Mouse (Mus musculus) liver, embryonic 16.5 days (tissue): Measurements from ENCODE around the gene Mfap1a. TPM values are rescaled to one million over a fixed set of nuclear protein-coding genes. Genes with fewer than 3 reads are reported as not detected.
A peak's percentile ranks its signal among the peaks of the same experiment; 100 is the strongest.

Experiments
- ATAC-seq: fragments of 200-750 bp; cut with Nextera tagmentation; 2 replicates; pipeline ENCODE4 v1.8.0; 2017; ENCODE audit warnings: low read depth, mild to moderate bottlenecking, moderate number of reproducible peaks, moderate library complexity
- H3K27ac ChIP-seq: fragments of 300-500 bp; sonication (generic); 2 replicates; pipeline ENCODE4 v1.5.1; 2014; ENCODE audit warnings: mild to moderate bottlenecking, low read length
- H3K27me3 ChIP-seq: fragments of 300-500 bp; sonication (generic); 2 replicates; pipeline ENCODE4 v1.6.1; 2014; ENCODE audit warnings: low read depth, low read length, mixed read lengths; ENCODE audit not compliant: control insufficient read depth, insufficient read depth
- H3K36me3 ChIP-seq: fragments of 300-500 bp; sonication (generic); 2 replicates; pipeline ENCODE4 v1.6.1; 2014; ENCODE audit warnings: mild to moderate bottlenecking; ENCODE audit not compliant: control insufficient read depth, insufficient read depth
- H3K4me1 ChIP-seq: fragments of 300-500 bp; sonication (generic); 2 replicates; pipeline ENCODE4 v1.6.1; 2014; ENCODE audit warnings: low read depth, low read length, mixed read lengths; ENCODE audit not compliant: control insufficient read depth
- H3K4me2 ChIP-seq: fragments of 300-500 bp; sonication (generic); 2 replicates; pipeline ENCODE4 v1.6.1; 2014; ENCODE audit warnings: low read depth, low read length, mixed read lengths
- H3K4me3 ChIP-seq: fragments of 300-500 bp; sonication (generic); 2 replicates; pipeline ENCODE4 v1.5.1; 2014; ENCODE audit warnings: low read depth, mild to moderate bottlenecking, low read length
- H3K9ac ChIP-seq: fragments of 300-500 bp; sonication (generic); 2 replicates; pipeline ENCODE4 v1.6.1; 2014; ENCODE audit warnings: low read depth, low read length
- H3K9me3 ChIP-seq: fragments of 300-500 bp; sonication (generic); replicated peaks from 2 replicates; pipeline ENCODE4 v1.6.1; 2016; ENCODE audit warnings: low read length; ENCODE audit not compliant: control insufficient read depth
- WGBS: fragments of 180-500 bp; shearing (Covaris S2); extraction: QIAGEN DNeasy Blood & Tissue Kit; methylation state at CpG from one replicate; pipeline ENCODE4 v1.1.7; 2014; ENCODE audit not compliant: insufficient replicate concordance; 5-methylcytosine and 5-hydroxymethylcytosine counted together
- polyA plus RNA-seq: library from polyadenylated mRNA; unstranded; fragments of >200 nt; fragmentation: Nextera tagmentation; extraction: Ambion mirVana; gene quantifications from 2 replicates; pipeline ENCODE4 v1.2.1, GENCODE M21; 2015

The Mfap1a gene
- polyA plus RNA-seq, 1 experiment from 2014 or later: 10.8 TPM

DNA sequence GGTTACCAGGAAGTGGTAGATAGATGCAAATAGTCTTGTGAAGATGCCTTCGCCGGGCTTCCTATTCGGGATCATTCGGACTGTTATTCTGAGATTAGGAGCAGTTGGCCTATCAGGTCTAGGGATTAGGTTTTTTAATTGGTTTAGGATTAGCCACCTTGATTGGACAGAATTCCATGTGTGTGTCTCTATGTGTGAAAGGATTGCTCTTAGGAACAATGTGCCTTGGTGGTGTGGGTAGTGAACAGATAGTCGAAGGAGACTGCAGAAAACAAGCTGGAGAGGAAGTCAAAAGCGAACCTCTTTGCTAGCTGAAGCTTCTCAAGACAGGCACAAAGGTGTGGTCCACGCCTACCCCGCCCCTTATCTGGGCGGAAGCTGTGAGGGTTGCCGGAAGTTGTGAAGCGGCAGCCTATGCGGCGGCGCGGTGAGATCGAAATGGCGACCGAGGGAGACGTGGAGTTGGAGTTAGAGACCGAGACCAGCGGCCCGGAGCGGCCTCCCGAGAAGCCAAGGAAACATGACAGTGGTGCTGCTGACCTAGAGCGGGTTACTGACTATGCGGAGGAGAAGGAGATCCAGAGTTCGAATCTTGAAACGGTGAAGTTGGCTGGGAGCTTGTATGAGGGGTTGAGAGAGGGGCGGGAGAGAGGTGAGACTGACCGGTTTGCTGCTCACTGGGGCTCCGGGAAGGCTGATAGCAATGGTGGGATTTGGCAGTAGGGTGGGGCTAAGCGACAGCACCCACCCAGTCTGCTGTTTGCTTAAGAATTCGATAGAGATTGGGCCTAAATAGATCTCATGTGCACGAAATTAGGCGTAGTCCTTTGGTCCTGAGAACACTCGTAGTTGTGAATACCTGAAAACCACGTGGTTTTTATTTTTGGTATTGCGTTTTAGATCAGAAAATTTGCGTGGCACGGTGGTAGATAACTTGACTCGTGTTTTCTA lies 49.5 kb downstream of the Mfap1a start, which contains the start of gene Serinc4:
TSS of gene Serinc4 (minus strand) at position 90 of the 951 bp plus-strand sequence.
- peaks cover 9% of the 10 kb centered on the region; the same call in 1 of the 2 replicates for H3K36me3 ChIP-seq
- H3K27me3 ChIP-seq: no peaks in the 10 kb centered on the region
- H3K27ac ChIP-seq: peak within 1 kb of the TSS; percentile 93
- no peaks in the 10 kb centered on the region for H3K9me3 ChIP-seq
- peak within 1 kb of the TSS; percentile 85 for H3K4me3 ChIP-seq
- peak within 1 kb of the TSS; percentile 81 for H3K4me2 ChIP-seq
- WGBS: 2% methylated on average over 41 of the region's 41 CpGs
- H3K4me1 ChIP-seq: peaks cover 16% of the 10 kb centered on the region
- ATAC-seq: peak; percentile 97
- peak within 1 kb of the TSS; percentile 87 for H3K9ac ChIP-seq

DNA sequence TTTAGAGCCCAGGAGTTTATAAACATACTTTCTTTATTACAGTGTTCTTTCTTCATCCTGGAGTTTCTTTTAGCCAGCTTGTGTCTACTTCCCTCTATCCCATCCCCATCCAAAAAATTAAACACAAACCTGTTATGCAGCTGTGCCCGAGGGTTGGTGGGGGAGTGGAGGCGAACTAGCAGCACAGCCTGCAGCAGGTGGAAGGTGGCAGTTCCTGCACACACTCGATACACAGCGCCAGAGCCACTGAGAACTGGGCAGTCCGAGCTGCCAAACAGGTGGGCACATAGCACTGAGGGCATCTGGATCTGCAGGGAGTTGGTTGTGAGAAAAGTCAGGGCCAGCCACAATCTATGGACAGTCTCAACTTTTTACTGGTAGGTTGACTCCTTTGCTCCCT lies 50.9 kb downstream of the Mfap1a start:
- Histone ChIP-seq H3K27me3 (no peaks in the 10 kb centered on the region), H3K9ac (no peak overlapping the region), H3K27ac (no peak overlapping the region), H3K4me3 (no peak overlapping the region), H3K36me3 (0 out of 2 replicates have a peak, but pooled peaks cover 9% of the 10 kb centered on the region), H3K9me3 (no peaks in the 10 kb centered on the region), H3K4me1 (peaks cover 24% of the 10 kb centered on the region), H3K4me2 (no peak overlapping the region)
- ATAC-seq: no peak
- 74% methylated on average over 5 of the region's 5 CpGs for WGBS

DNA sequence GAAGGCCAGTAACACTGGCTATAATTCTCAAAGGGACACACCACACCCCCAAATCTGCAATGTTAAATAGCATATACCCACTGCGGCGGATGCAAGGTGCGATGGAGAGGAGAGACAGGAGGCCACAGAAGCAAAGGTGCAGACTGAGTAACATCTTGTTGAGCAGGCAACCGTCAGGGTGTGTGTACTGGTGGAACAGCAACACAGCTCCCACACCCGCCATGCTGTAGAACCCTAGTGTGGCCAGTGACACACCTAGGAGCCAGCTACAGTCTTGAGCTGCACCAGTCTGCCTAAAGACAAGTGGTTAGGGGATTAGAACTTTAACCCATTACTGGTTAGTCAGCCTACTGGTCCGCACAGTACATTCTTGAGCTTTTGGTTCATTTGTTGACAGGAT lies 52.5 kb downstream of the Mfap1a start:
- Histone ChIP-seq H3K4me2 (no peak overlapping the region), H3K27me3 (no peaks in the 10 kb centered on the region), H3K4me1 (peaks cover 31% of the 10 kb centered on the region), H3K27ac (no peak overlapping the region), H3K9me3 (no peaks in the 10 kb centered on the region), H3K4me3 (no peak overlapping the region), H3K36me3 (0 out of 2 replicates have a peak, but pooled peaks cover 9% of the 10 kb centered on the region), H3K9ac (no peak overlapping the region)
- WGBS: 83% methylated on average over 6 of the region's 6 CpGs
- no peak for ATAC-seq

DNA sequence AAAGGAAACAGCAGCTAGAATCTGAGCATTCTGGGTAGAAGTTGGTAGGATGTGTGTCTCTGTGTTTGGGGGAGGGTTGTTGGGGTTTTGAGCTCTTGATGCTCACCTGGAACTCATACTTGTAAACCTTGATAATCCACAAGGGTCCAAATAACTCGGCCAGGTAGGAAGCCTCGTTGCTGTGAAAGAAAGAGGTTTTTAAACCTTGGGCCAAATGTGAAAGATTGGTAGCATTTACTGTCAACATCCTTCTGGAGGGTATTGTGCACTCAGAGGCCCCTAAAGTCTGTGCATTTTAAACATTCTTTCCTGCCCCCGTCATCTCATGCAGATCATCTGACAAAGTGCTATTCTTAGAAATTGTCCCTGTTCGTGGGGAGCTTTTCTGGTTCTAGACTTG lies 53.5 kb downstream of the Mfap1a start, which contains the start of gene Hypk:
TSS of gene Hypk (plus strand) at position 301 of the 400 bp plus-strand sequence.
- H3K36me3 ChIP-seq: 0 out of 2 replicates have a peak, but pooled peaks cover 3% of the 10 kb centered on the region
- 56% methylated on average over 4 of the region's 4 CpGs for WGBS
- no peak within 1 kb of the TSS for H3K9ac ChIP-seq
- H3K9me3 ChIP-seq: no peaks in the 10 kb centered on the region
- ATAC-seq: no peak
- peaks cover 32% of the 10 kb centered on the region for H3K4me1 ChIP-seq
- H3K4me2 ChIP-seq: no peak within 1 kb of the TSS
- no peak within 1 kb of the TSS for H3K4me3 ChIP-seq
- no peak within 1 kb of the TSS for H3K27ac ChIP-seq
- no peaks in the 10 kb centered on the region for H3K27me3 ChIP-seq

DNA sequence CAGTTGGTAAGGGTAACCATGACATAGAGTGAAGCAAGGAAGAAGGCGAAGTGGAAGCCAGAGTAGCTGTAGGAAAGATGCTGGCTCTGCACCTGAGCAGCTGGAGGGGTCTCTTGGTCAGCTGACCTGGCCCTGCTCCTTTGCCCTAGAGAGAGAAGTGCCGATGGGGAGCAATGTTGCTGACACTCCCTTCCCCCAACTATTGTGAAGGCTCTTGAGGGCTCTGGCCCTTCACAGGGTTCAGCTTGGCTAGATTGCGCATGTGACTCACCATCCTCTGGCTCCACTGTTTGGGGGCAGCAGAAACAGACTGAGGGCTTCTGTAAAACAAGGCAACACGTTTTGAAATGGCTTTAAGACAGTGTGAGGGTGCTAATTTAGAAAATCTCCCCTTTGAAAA lies 54.1 kb downstream of the Mfap1a start:
- Histone ChIP-seq H3K4me3 (no peak overlapping the region), H3K4me1 (peaks cover 29% of the 10 kb centered on the region), H3K27me3 (no peaks in the 10 kb centered on the region), H3K9me3 (no peaks in the 10 kb centered on the region), H3K9ac (no peak overlapping the region), H3K27ac (no peak overlapping the region), H3K36me3 (0 out of 2 replicates have a peak, but pooled peaks cover 3% of the 10 kb centered on the region), H3K4me2 (no peak overlapping the region)
- 75% methylated on average over 4 of the region's 4 CpGs for WGBS
- ATAC-seq: no peak

DNA sequence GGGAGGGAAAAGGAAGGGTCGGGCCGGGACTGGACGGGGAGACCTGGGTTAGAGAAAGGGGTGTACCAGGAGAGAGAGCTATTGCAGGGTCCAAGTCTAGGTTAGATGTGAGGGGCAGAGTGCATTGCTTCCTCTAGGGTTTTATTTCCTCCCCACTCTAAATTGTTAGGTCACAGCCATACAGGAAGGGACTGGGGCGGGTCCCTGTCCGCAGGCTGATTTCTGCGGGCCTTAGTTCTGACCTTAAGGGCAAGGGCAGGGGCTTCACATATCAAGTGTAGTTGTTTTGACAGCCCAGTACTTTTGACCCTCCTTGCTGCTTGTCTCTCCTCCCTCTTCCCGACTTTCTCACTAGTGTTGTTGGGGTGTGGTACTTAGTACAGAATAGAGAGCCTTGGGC lies 56.4 kb downstream of the Mfap1a start:
- peak overlapping the region; percentile 99 for H3K9ac ChIP-seq
- no peak for ATAC-seq
- H3K4me2 ChIP-seq: peak overlapping the region; percentile 89
- 0 out of 2 replicates have a peak, but pooled peaks cover 3% of the 10 kb centered on the region for H3K36me3 ChIP-seq
- no peaks in the 10 kb centered on the region for H3K27me3 ChIP-seq
- under 1% methylated on average over 7 of the region's 7 CpGs for WGBS
- H3K4me3 ChIP-seq: peak overlapping the region; percentile 99
- no peaks in the 10 kb centered on the region for H3K9me3 ChIP-seq
- H3K27ac ChIP-seq: peak overlapping the region; percentile 92
- H3K4me1 ChIP-seq: peaks cover 22% of the 10 kb centered on the region

DNA sequence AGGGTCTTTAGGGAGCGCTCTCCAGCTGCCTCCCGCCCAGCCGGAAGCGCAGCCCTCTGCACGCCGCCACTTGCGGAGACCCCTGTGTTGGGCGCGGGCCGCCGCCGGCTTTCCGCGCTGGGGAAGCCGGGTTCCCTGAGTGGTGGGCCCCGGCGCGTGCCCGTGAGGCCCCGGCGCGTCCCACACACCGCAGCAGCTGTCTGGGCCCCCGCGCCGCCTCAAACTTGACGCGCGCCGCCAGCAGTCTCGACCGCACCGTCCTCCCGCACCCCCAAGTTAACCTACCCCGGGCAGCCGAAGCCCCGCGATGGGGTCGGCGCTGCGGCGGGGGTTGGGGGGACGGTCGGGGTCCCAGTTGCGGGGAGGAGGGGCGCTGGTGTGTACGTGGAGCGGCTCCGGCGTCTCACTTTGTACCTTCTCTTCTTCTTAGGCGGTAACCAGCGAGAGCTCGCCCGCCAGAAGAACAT lies 56.9 kb downstream of the Mfap1a start:
- Histone ChIP-seq H3K4me2 (peak overlapping the region; percentile 89), H3K36me3 (0 out of 2 replicates have a peak, but pooled peaks cover 3% of the 10 kb centered on the region), H3K4me1 (peaks cover 22% of the 10 kb centered on the region), H3K9me3 (no peaks in the 10 kb centered on the region), H3K27me3 (no peaks in the 10 kb centered on the region), H3K4me3 (peak overlapping the region; percentile 99), H3K9ac (peak overlapping the region; percentile 99), H3K27ac (peak overlapping the region; percentile 92)
- WGBS: 0% methylated on average over 51 of the region's 54 CpGs
- peak; percentile 3; the same call in 1 of the 2 replicates for ATAC-seq

DNA sequence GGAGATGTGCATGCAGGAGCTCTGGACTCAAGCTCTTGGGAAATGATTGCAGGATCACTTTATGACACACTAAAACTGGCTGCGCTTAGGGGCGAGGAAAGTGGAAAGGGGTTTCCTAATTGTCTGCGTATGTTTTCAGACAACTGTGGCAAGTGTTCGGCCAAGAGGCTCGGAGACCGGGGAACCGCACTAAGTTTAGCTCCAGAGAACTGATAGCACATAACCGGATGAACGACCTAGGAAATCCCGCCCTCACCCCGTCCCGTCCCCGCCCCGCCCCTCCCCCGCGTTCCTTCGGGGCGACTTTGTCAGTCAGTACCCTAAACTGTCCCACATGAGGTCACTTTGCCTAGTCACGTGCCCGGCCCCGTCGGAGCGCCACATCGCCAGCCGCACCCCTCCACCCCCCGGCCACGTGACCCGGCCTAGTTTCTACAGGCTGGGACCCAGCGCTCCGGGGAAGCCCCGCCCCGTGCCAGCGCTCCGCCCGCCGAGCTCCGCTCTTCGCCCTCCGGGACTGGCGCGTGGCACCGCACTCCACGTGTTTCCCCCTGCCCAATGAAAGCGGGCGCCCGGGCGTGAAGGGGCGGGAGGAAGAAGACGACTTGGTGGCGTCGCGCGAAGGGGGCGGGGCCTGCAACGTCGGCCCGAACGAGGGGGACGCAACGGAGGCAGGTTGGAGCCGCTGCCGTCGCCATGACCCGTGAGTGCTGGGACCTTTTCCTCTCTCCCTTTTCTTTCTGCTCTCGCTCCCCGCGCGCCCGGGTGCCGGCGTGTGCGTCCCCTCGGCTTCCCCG lies 57.5 kb downstream of the Mfap1a start, which contains the start of gene Serf2:
TSS of gene Serf2 (plus strand) at position 457 of the 797 bp plus-strand sequence.
- Histone ChIP-seq H3K9me3 (no peaks in the 10 kb centered on the region), H3K9ac (peak within 1 kb of the TSS; percentile 99), H3K4me3 (peak within 1 kb of the TSS; percentile 99), H3K27me3 (no peaks in the 10 kb centered on the region), H3K36me3 (0 out of 2 replicates have a peak, but pooled peaks cover 3% of the 10 kb centered on the region), H3K4me1 (peaks cover 22% of the 10 kb centered on the region), H3K27ac (peak within 1 kb of the TSS; percentile 92), H3K4me2 (peak within 1 kb of the TSS; percentile 89)
- WGBS: under 1% methylated on average over 65 of the region's 74 CpGs
- peak; percentile 97 for ATAC-seq
